ENCODE assay signal across 14 mouse cellular contexts in genomic region chr14:48854188-48854924, GRCm38 (mm10).
DNase-seq lines count a peak whose midpoint lies in the region; ATAC-seq and TF ChIP-seq lines count a peak whose summit lies in the region.
"Had no signal": no experiment of that assay in that cellular context is flagged by ENCODE, and none has a peak within 500 bp of the region (broad histone marks: within the 10 kb centered on the region; RNA-seq: fewer than 3 reads in every experiment).

No protein-coding gene starts in this region.

- H3K27me3 ChIP-seq in G1E (ENCODE audit: insufficient read depth, low read length) = peaks cover 4% of the 10 kb centered on the region; the same call in 1 of the 2 replicates
- no peaks in the 10 kb centered on the region; the same call in 1 of the 2 replicates for H3K27me3 ChIP-seq in forebrain, embryonic 14.5 days (replicated peaks; ENCODE audit: control insufficient read depth, insufficient read depth, low read length)

- DNase-seq in G1E (ENCODE audit: low spot score) (no peak), MN1 (ENCODE audit: low spot score) (peak; percentile 64)
- DNase-seq in forebrain, embryonic 14.5 days (ENCODE audit: low spot score) = peak; percentile 41
- DNase-seq in embryo, embryonic 10 days (ENCODE audit: low spot score) = no peak
- DNase-seq in layer of hippocampus, adult 9-10 months (ENCODE audit: low spot score) = no peak
- DNase-seq in frontal cortex, postnatal 36 days (ENCODE audit: low spot score in 2 of 2) = no peak
- DNase-seq in testis, postnatal 10 days (ENCODE audit: low spot score) = no peak
- DNase-seq: heart, postnatal 4 days; layer of hippocampus, postnatal 36 days; thymus, adult 2 months had no signal

- WGBS in forebrain, embryonic 14.5 days = 37% methylated on average over 9 of the region's 9 CpGs

- H3K4me1 ChIP-seq in G1E (ENCODE audit: insufficient read depth, low read depth, low read length) = peaks cover 5% of the 10 kb centered on the region
- peaks cover 6% of the 10 kb centered on the region; the same call in 1 of the 2 replicates for H3K4me1 ChIP-seq in forebrain, embryonic 14.5 days (ENCODE audit: control insufficient read depth, insufficient read depth, low read length)
- H3K4me1 ChIP-seq: neural tube, embryonic 12.5 days had no signal

- no peak for TF ChIP-seq CTCF in G1E (IDR thresholded peaks at IDR 0.05; ENCODE audit: low read depth, low read length)

- H3K9ac ChIP-seq in forebrain, embryonic 14.5 days (ENCODE audit: low read length) = no peak overlapping the region
- H3K9ac ChIP-seq: limb, embryonic 13.5 days; neural tube, embryonic 12.5 days had no signal

- ATAC-seq in G1E (ENCODE audit: extremely low read depth, insufficient number of reproducible peaks, low FRiP score, poor library complexity, severe bottlenecking) = peak; percentile 40; the same call in 1 of the 2 replicates
- ATAC-seq in forebrain, embryonic 14.5 days = peak; percentile 54; the same call in 1 of the 2 replicates
- 0 out of 2 replicates have a peak, but pooled peaks have one; percentile 15 for ATAC-seq in megakaryocyte progenitor cell, adult 5-6 weeks (replicated peaks; ENCODE audit: poor library complexity)

- H3K4me3 ChIP-seq in G1E (ENCODE audit: low read depth, low read length) = no peak overlapping the region
- H3K4me3 ChIP-seq in forebrain, embryonic 14.5 days (ENCODE audit: low read depth, low read length) = no peak overlapping the region
- H3K4me3 ChIP-seq: limb, embryonic 13.5 days; neural tube, embryonic 12.5 days had no signal

- no peaks in the 10 kb centered on the region for H3K9me3 ChIP-seq in G1E (replicated peaks)
- H3K9me3 ChIP-seq in forebrain, embryonic 14.5 days (replicated peaks; ENCODE audit: control insufficient read depth, low read length) = no peaks in the 10 kb centered on the region
- H3K9me3 ChIP-seq: limb, embryonic 13.5 days; neural tube, embryonic 12.5 days had no signal

- no peak overlapping the region for H3K4me2 ChIP-seq in forebrain, embryonic 14.5 days (ENCODE audit: low read length)
- H3K4me2 ChIP-seq: limb, embryonic 13.5 days; neural tube, embryonic 12.5 days had no signal

- H3K36me3 ChIP-seq in G1E (replicated peaks) = no peaks in the 10 kb centered on the region
- H3K36me3 ChIP-seq in forebrain, embryonic 14.5 days (ENCODE audit: control insufficient read depth, insufficient read depth, low read length) = no peaks in the 10 kb centered on the region
- H3K36me3 ChIP-seq: limb, embryonic 13.5 days; neural tube, embryonic 12.5 days had no signal

- no peak overlapping the region for H3K27ac ChIP-seq in forebrain, embryonic 14.5 days (ENCODE audit: low read depth, low read length)
- H3K27ac ChIP-seq: limb, embryonic 13.5 days; macrophage; neural tube, embryonic 12.5 days had no signal

Comparison
In these comparisons a context has a peak if more than half of its experiments do, and no peak if none do; other contexts are left out.
1. DNase-seq: peak in MN1 (single experiment) and forebrain, embryonic 14.5 days (single experiment); none in G1E (single experiment), embryo, embryonic 10 days (single experiment), layer of hippocampus, adult 9-10 months (single experiment), frontal cortex, postnatal 36 days (0 of 2) and testis, postnatal 10 days (single experiment).
2. Peak in every context shown above with its lines, with median percentiles within 50 percentile points of each other: ATAC-seq.